Mouse (Mus musculus): ENCODE results near the gene Tigit. TPM values are rescaled to one million over a fixed set of nuclear protein-coding genes. Genes with fewer than 3 reads are reported as not detected.

Tigit gene
- polyA plus RNA-seq, 1 experiment from 2014 or later, result not detected

GRCm38 (mm10) chr16:43637241-43637640, 26.7 kb downstream of the Tigit start:
- no peak overlapping the region for H3K4me3 ChIP-seq
- 0 out of 2 replicates have a peak, but pooled peaks cover 3% of the 10 kb centered on the region for H3K4me1 ChIP-seq
- H3K36me3 ChIP-seq, result no peaks in the 10 kb centered on the region
- no peak overlapping the region for H3K9ac ChIP-seq
- no peaks in the 10 kb centered on the region for H3K27me3 ChIP-seq
- no peak overlapping the region for H3K27ac ChIP-seq
- no peaks in the 10 kb centered on the region for H3K9me3 ChIP-seq
- no peak overlapping the region for H3K4me2 ChIP-seq
- ATAC-seq (ENCODE audit: insufficient number of reproducible peaks, insufficient read depth, low FRiP score, low TSS enrichment, low read depth), result no peak
- WGBS, result 93% methylated on average over 8 of the region's 8 CpGs

DNA sequence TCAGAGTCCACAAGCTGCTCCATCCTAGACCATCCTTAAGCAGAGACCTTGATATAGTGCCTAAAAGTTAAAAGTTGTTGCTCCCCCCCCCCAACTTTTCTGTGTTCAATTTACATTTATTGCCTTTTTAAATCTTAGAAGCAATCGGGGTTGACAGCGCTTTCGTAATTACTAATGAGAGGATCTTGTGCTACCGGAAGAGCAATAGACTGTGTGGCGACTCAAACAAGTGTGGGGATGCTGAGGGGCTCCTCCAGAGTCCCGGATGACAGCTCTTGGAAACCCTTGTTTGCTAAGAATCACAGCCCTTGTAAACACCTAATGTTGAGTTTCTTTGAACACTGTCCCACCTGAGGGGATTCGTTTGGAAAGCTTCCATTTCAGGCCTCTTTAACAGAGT, 29.9 kb downstream of the Tigit start:
- WGBS, result 89% methylated on average over 7 of the region's 7 CpGs
- Histone ChIP-seq H3K9ac (no peak overlapping the region), H3K27ac (no peak overlapping the region), H3K9me3 (no peaks in the 10 kb centered on the region), H3K4me2 (no peak overlapping the region), H3K36me3 (no peaks in the 10 kb centered on the region), H3K4me3 (no peak overlapping the region), H3K4me1 (0 out of 2 replicates have a peak, but pooled peaks cover 3% of the 10 kb centered on the region), H3K27me3 (no peaks in the 10 kb centered on the region)
- ATAC-seq (ENCODE audit: insufficient number of reproducible peaks, insufficient read depth, low FRiP score, low TSS enrichment, low read depth), result no peak

- H3K9me3 ChIP-seq, result no peaks in the 10 kb centered on the region
- WGBS, result 85% methylated on average over 2 of the region's 2 CpGs
- no peaks in the 10 kb centered on the region for H3K36me3 ChIP-seq
- H3K9ac ChIP-seq, result no peak overlapping the region
- H3K4me2 ChIP-seq, result no peak overlapping the region
- ATAC-seq (ENCODE audit: insufficient number of reproducible peaks, insufficient read depth, low FRiP score, low TSS enrichment, low read depth), result no peak
- H3K4me3 ChIP-seq, result no peak overlapping the region
- no peaks in the 10 kb centered on the region for H3K27me3 ChIP-seq
- no peak overlapping the region for H3K27ac ChIP-seq
- peaks cover 3% of the 10 kb centered on the region; the same call in 1 of the 2 replicates for H3K4me1 ChIP-seq
Measured at GRCm38 (mm10) chr16:43631758-43632157, 32.2 kb downstream of the Tigit start.

- WGBS, result 89% methylated on average over 5 of the region's 5 CpGs
- H3K4me2 ChIP-seq, result no peak overlapping the region
- no peaks in the 10 kb centered on the region for H3K9me3 ChIP-seq
- H3K27me3 ChIP-seq, result no peaks in the 10 kb centered on the region
- no peak overlapping the region for H3K9ac ChIP-seq
- no peaks in the 10 kb centered on the region for H3K36me3 ChIP-seq
- ATAC-seq (ENCODE audit: insufficient number of reproducible peaks, insufficient read depth, low FRiP score, low TSS enrichment, low read depth), result no peak
- peaks cover 10% of the 10 kb centered on the region for H3K4me1 ChIP-seq
- no peak overlapping the region for H3K4me3 ChIP-seq
- H3K27ac ChIP-seq, result no peak overlapping the region
Measured at GRCm38 (mm10) chr16:43628662-43629061, 35.3 kb downstream of the Tigit start.

DNA sequence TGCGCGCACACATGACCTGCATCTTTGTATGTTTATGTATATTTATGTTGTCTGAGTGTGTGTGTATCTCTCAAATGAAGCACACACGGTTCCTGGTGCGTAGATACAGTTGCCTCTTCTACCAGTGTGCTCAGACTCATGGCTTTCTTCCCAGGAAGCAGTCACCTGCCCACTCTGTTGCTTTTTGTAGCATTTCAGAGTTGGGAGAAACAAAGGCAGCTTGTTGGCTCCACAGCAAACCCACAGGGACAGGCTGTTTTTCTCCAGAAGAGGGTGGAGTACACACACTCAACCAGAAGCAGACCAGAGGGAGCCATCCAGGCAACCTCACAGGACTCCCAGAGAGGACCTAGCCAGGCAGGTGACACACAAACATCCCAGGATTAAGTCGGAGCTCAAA, 38.0 kb downstream of the Tigit start:
- no peak overlapping the region for H3K27ac ChIP-seq
- 87% methylated on average over 5 of the region's 5 CpGs for WGBS
- no peak for ATAC-seq (ENCODE audit: insufficient number of reproducible peaks, insufficient read depth, low FRiP score, low TSS enrichment, low read depth)
- H3K4me1 ChIP-seq, result peaks cover 10% of the 10 kb centered on the region
- no peak overlapping the region for H3K4me3 ChIP-seq
- H3K9me3 ChIP-seq, result no peaks in the 10 kb centered on the region
- H3K27me3 ChIP-seq, result no peaks in the 10 kb centered on the region
- no peaks in the 10 kb centered on the region for H3K36me3 ChIP-seq
- no peak overlapping the region for H3K9ac ChIP-seq
- H3K4me2 ChIP-seq, result no peak overlapping the region

GRCm38 (mm10) chr16:43625289-43625688, 38.7 kb downstream of the Tigit start:
- Histone ChIP-seq H3K4me2 (no peak overlapping the region), H3K36me3 (no peaks in the 10 kb centered on the region), H3K27me3 (no peaks in the 10 kb centered on the region), H3K4me3 (no peak overlapping the region), H3K4me1 (peaks cover 13% of the 10 kb centered on the region), H3K27ac (0 out of 2 replicates have a peak overlapping the region, but pooled peaks have one; percentile 11), H3K9me3 (no peaks in the 10 kb centered on the region), H3K9ac (no peak overlapping the region)
- WGBS, result 61% methylated on average over 2 of the region's 2 CpGs
- no peak for ATAC-seq (ENCODE audit: insufficient number of reproducible peaks, insufficient read depth, low FRiP score, low TSS enrichment, low read depth)

DNA sequence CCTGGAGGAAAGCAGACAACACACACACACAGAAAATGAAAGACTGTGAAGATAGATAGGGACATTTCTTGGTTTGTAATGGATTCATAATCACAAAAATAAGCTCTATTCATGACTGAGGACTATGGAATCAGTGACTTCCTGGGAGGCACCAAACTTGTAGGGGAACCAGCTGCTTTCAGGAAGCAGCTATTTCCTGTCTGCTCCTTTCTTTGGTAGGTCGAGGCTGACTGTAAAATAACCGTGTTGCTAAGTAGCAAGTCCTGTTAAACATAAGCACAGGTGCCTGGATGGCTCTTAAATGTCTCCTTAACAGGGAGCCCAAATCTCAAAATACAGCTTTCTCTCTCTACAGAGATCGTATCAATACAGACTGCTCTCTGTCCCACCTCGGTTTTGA, 39.1 kb downstream of the Tigit start:
- no peak overlapping the region for H3K9ac ChIP-seq
- H3K9me3 ChIP-seq, result no peaks in the 10 kb centered on the region
- peaks cover 13% of the 10 kb centered on the region for H3K4me1 ChIP-seq
- 62% methylated on average over 4 of the region's 4 CpGs for WGBS
- ATAC-seq (ENCODE audit: insufficient number of reproducible peaks, insufficient read depth, low FRiP score, low TSS enrichment, low read depth), result no peak
- H3K27me3 ChIP-seq, result no peaks in the 10 kb centered on the region
- no peaks in the 10 kb centered on the region for H3K36me3 ChIP-seq
- H3K4me3 ChIP-seq, result no peak overlapping the region
- no peak overlapping the region for H3K4me2 ChIP-seq
- H3K27ac ChIP-seq, result no peak overlapping the region

DNA sequence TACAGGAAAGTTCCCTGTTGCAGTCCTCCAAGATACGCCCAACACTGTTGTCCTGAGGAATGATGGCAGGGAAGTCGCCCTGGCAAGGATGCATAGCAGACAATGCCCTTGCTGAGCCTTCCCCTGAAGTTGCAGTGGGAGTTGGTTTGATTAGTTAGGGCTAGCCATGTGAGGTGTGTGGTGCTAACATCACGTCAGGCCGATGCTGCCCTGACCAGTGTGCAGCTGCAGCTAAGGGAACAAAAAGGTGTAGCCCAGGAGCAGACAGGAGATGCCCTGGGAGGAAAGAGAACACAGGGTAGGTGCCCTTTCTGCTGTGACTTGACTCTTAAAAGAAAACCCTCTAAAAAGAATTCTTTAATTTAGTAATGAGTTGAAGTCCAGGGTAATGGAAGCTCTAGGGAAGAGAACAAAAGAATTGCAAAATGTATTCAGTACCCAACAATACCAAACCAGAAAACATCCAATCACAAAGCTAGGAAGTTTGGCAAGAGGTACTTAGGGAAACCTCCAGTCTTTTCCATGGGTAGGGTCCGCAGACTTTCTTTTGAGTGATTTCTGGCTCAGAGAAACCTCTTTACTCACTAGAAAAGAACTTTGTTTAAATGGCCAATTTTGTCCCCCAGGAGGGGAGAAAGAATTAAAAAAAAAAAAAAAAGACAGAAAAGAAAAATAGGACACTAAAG, 40.5 kb downstream of the Tigit start:
- Histone ChIP-seq H3K4me3 (no peak overlapping the region), H3K4me2 (no peak overlapping the region), H3K9me3 (no peaks in the 10 kb centered on the region), H3K36me3 (peaks cover 1% of the 10 kb centered on the region; the same call in 1 of the 2 replicates), H3K9ac (no peak overlapping the region), H3K27me3 (no peaks in the 10 kb centered on the region), H3K27ac (no peak overlapping the region), H3K4me1 (peaks cover 16% of the 10 kb centered on the region)
- no peak for ATAC-seq (ENCODE audit: insufficient number of reproducible peaks, insufficient read depth, low FRiP score, low TSS enrichment, low read depth)
- WGBS, result 78% methylated on average over 5 of the region's 5 CpGs

- no peak for ATAC-seq (ENCODE audit: insufficient number of reproducible peaks, insufficient read depth, low FRiP score, low TSS enrichment, low read depth)
- Histone ChIP-seq H3K4me3 (no peak overlapping the region), H3K9me3 (no peaks in the 10 kb centered on the region), H3K9ac (no peak overlapping the region), H3K27me3 (no peaks in the 10 kb centered on the region), H3K36me3 (peaks cover 5% of the 10 kb centered on the region; the same call in 1 of the 2 replicates), H3K27ac (no peak overlapping the region), H3K4me1 (peaks cover 31% of the 10 kb centered on the region), H3K4me2 (no peak overlapping the region)
- 37% methylated on average over 2 of the region's 2 CpGs for WGBS
Measured at GRCm38 (mm10) chr16:43620359-43620758, 43.6 kb downstream of the Tigit start.

- Histone ChIP-seq H3K9me3 (no peaks in the 10 kb centered on the region), H3K27ac (0 out of 2 replicates have a peak overlapping the region, but pooled peaks have one; percentile 22), H3K9ac (no peak overlapping the region), H3K36me3 (peaks cover 5% of the 10 kb centered on the region; the same call in 1 of the 2 replicates), H3K4me1 (peaks cover 28% of the 10 kb centered on the region), H3K4me3 (no peak overlapping the region), H3K27me3 (no peaks in the 10 kb centered on the region), H3K4me2 (no peak overlapping the region)
- WGBS, result 54% methylated on average over 6 of the region's 6 CpGs
- ATAC-seq (ENCODE audit: insufficient number of reproducible peaks, insufficient read depth, low FRiP score, low TSS enrichment, low read depth), result no peak
Measured at GRCm38 (mm10) chr16:43619277-43619676, 44.7 kb downstream of the Tigit start.

GRCm38 (mm10) chr16:43618286-43618685, 45.7 kb downstream of the Tigit start:
- H3K9ac ChIP-seq, result no peak overlapping the region
- no peak overlapping the region for H3K4me3 ChIP-seq
- WGBS, result 91% methylated on average over 23 of the region's 23 CpGs
- no peak overlapping the region for H3K4me2 ChIP-seq
- ATAC-seq (ENCODE audit: insufficient number of reproducible peaks, insufficient read depth, low FRiP score, low TSS enrichment, low read depth), result no peak
- no peaks in the 10 kb centered on the region for H3K27me3 ChIP-seq
- no peak overlapping the region; the same call in 1 of the 2 replicates for H3K27ac ChIP-seq
- peaks cover 5% of the 10 kb centered on the region; the same call in 1 of the 2 replicates for H3K36me3 ChIP-seq
- no peaks in the 10 kb centered on the region for H3K9me3 ChIP-seq
- peaks cover 29% of the 10 kb centered on the region for H3K4me1 ChIP-seq

- Histone ChIP-seq H3K27ac (no peak overlapping the region), H3K4me2 (no peak overlapping the region), H3K4me3 (no peak overlapping the region), H3K36me3 (peaks cover 5% of the 10 kb centered on the region; the same call in 1 of the 2 replicates), H3K9ac (no peak overlapping the region), H3K9me3 (no peaks in the 10 kb centered on the region), H3K4me1 (peaks cover 29% of the 10 kb centered on the region), H3K27me3 (no peaks in the 10 kb centered on the region)
- 34% methylated on average over 6 of the region's 6 CpGs for WGBS
- ATAC-seq (ENCODE audit: insufficient number of reproducible peaks, insufficient read depth, low FRiP score, low TSS enrichment, low read depth), result no peak
Measured at GRCm38 (mm10) chr16:43617346-43617745, 46.6 kb downstream of the Tigit start.

Measured in embryonic facial prominence, embryonic 13.5 days (tissue).